Mouse (Mus musculus): ENCODE measurements around the gene Clasp1.

DNA sequence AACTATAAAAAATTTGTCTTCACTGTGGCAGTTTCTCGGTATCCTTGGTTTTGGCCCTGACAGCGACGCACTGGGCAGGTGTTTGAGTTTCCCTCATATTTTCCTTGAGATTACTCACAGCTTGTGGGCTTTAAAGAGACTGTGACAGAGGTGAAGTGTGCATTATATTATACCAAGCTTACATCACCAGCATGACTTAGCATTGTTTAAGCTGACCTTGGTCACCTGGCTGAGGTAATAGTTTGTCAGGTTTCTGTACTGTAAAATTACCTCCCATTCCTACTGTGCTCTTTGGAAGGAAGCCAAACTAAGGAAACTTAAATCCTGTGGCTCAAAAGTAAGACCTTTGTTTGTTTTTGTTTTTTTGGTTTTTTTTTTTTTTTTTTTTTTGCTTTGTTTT lies 69.4 kb downstream of the Clasp1 start:
- TF ChIP-seq POLR2A (IDR thresholded peaks at IDR 0.05; ENCODE audit: low read depth, low read length) (no peak), CTCF (IDR thresholded peaks at IDR 0.05; ENCODE audit: extremely low read depth, insufficient read depth, insufficient read length, insufficient replicate concordance) (no peak)

Data from spleen, adult 2 months (tissue).